Mouse (Mus musculus) stomach, embryonic 16.5 days (tissue): ENCODE data around the gene Spef1. TPM values are rescaled to one million over a fixed set of nuclear protein-coding genes. Genes with fewer than 3 reads are reported as not detected.

Experiments used
- ATAC-seq: fragments of 200-750 bp; cut with Nextera tagmentation; 2 replicates; pipeline ENCODE4 v1.8.0; 2017; ENCODE audit warnings: moderate number of reproducible peaks, moderate TSS enrichment; ENCODE audit not compliant: insufficient read depth, low FRiP score
- H3K27ac ChIP-seq: fragments of 300-500 bp; sonication (generic); 2 replicates; pipeline ENCODE4 v1.5.1; 2014; ENCODE audit warnings: low read length
- H3K27me3 ChIP-seq: fragments of 300-500 bp; sonication (generic); 2 replicates; pipeline ENCODE4 v1.6.1; 2014; ENCODE audit warnings: low read length, control low read depth, mixed read lengths; ENCODE audit not compliant: control insufficient read depth, insufficient read depth
- H3K36me3 ChIP-seq: fragments of 300-500 bp; sonication (generic); 2 replicates; pipeline ENCODE4 v1.6.1; 2014; ENCODE audit warnings: low read length; ENCODE audit not compliant: control insufficient read depth, insufficient read depth
- H3K4me1 ChIP-seq: fragments of 300-500 bp; sonication (generic); 2 replicates; pipeline ENCODE4 v1.6.1; 2014; ENCODE audit warnings: low read length, control low read depth, mixed read lengths; ENCODE audit not compliant: control insufficient read depth, insufficient read depth
- H3K4me2 ChIP-seq: fragments of 300-500 bp; sonication (generic); 2 replicates; pipeline ENCODE4 v1.6.1; 2014; ENCODE audit warnings: low read depth, low read length, mixed read lengths
- H3K4me3 ChIP-seq: fragments of 300-500 bp; sonication (generic); replicated peaks from 2 replicates; pipeline ENCODE4 v1.5.1; 2014; ENCODE audit warnings: mild to moderate bottlenecking, low read length
- H3K9ac ChIP-seq: fragments of 300-500 bp; sonication (generic); 2 replicates; pipeline ENCODE4 v1.6.1; 2014; ENCODE audit warnings: low read length
- H3K9me3 ChIP-seq: fragments of 300-500 bp; sonication (generic); replicated peaks from 2 replicates; pipeline ENCODE4 v1.6.1; 2016; ENCODE audit warnings: low read length, control low read depth; ENCODE audit not compliant: control insufficient read depth
- WGBS: fragments of 180-500 bp; shearing (Covaris S2); extraction: QIAGEN DNeasy Blood & Tissue Kit; methylation state at CpG from one replicate; pipeline ENCODE4 v1.1.7; 2014; 5-methylcytosine and 5-hydroxymethylcytosine counted together
- polyA plus RNA-seq: library from polyadenylated mRNA; unstranded; fragments of >200 nt; fragmentation: Nextera tagmentation; extraction: Ambion mirVana; gene quantifications from 2 replicates; pipeline ENCODE4 v1.2.1, GENCODE M21; 2015

Spef1 gene
- polyA plus RNA-seq, 1 experiment from 2014 or later: 3.6 TPM

DNA sequence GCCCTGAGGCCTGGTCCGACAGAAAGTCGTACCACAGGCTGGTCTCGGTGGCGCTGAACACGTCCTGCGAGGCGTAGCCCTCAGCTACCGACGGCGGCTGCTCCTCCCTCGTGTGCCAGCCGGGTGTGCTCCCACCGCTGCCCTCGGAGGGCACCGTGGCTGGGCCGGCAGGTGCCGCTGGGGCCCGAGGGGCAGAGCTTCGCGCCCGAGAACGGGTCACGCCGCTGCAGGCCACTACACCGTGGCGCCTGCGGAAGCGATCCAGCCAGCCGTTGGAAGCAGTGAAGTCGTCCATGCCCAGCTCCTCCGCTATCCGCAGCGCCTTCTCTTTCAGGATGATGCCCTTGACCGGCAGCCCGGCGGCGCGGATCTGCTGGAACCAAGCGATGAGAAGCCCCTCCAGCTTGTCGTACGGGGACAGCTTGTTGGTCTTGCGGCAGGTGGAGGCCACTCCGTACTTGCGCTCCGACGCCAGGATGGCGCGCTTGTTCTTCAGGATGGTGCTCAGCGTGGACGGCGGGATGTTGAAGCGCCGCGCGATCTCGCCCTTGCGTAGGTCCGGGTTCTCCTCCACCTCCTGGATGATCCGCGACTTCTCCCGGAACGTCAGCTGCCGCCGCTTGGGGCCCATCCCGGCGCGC lies 7.7 kb downstream of the Spef1 start:
- Histone ChIP-seq H3K4me3 (peak overlapping the region; percentile 92), H3K36me3 (no peaks in the 10 kb centered on the region), H3K27ac (peak overlapping the region; percentile 97), H3K4me1 (peaks cover 42% of the 10 kb centered on the region), H3K27me3 (no peaks in the 10 kb centered on the region), H3K9ac (peak overlapping the region; percentile 99), H3K9me3 (no peaks in the 10 kb centered on the region), H3K4me2 (peak overlapping the region; percentile 98)
- under 1% methylated on average over 64 of the region's 67 CpGs for WGBS
- peak; percentile 41 for ATAC-seq

DNA sequence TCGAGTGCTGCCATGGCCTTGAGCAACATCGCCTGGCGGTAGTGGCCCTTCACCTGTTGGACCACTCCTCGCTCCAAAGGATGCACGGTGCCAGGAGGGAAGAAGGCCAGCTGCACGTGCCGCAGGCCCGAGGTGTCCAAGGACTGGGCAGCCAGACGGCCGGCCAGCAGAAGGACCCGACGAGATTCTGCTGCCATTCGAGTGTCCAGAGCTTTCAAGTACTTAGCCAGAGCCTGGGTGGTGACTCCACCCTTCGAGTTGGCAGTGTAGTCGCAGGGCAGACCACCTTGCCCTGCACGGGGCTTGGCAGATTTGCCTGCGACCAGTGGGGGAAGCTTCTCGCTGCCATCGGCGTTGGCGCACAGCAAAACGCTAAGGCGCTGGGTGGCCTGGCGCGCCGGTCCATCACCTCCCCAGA lies 8.2 kb downstream of the Spef1 start:
- WGBS: 19% methylated on average over 26 of the region's 26 CpGs

DNA sequence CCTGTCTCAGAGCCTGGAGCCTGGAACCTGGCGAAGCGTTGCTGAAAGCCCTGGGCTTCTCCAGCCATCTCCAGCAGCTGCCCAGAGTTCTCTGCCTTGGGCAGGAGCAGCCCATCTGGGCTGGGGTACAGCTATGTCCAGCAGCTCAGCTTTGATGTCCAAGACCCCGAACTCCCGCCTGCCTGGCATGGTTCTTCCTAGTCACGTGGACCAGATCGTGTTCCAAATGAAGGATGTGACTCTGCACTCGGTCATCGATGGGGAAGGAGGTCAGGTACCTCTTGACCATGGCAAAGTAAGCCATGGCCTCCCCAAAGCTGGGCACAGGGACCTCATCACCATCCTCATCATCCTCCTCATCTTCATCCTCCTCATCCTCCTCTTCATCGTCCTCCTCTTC lies 9.2 kb downstream of the Spef1 start:
- Histone ChIP-seq H3K27me3 (no peaks in the 10 kb centered on the region), H3K36me3 (no peaks in the 10 kb centered on the region), H3K27ac (peak overlapping the region; percentile 97), H3K9me3 (no peaks in the 10 kb centered on the region), H3K4me1 (peaks cover 48% of the 10 kb centered on the region), H3K4me3 (peak overlapping the region; percentile 92), H3K4me2 (peak overlapping the region; percentile 98), H3K9ac (peak overlapping the region; percentile 99)
- WGBS: 73% methylated on average over 9 of the region's 9 CpGs
- no peak for ATAC-seq

More for the DNA sequence above, 8.2 kb downstream of the Spef1 start:
- peaks cover 48% of the 10 kb centered on the region for H3K4me1 ChIP-seq
- H3K27me3 ChIP-seq: no peaks in the 10 kb centered on the region
- ATAC-seq: no peak
- peak overlapping the region; percentile 99 for H3K9ac ChIP-seq
- H3K36me3 ChIP-seq: no peaks in the 10 kb centered on the region
- no peaks in the 10 kb centered on the region for H3K9me3 ChIP-seq
- peak overlapping the region; percentile 92 for H3K4me3 ChIP-seq
- H3K4me2 ChIP-seq: peak overlapping the region; percentile 98
- H3K27ac ChIP-seq: peak overlapping the region; percentile 97

DNA sequence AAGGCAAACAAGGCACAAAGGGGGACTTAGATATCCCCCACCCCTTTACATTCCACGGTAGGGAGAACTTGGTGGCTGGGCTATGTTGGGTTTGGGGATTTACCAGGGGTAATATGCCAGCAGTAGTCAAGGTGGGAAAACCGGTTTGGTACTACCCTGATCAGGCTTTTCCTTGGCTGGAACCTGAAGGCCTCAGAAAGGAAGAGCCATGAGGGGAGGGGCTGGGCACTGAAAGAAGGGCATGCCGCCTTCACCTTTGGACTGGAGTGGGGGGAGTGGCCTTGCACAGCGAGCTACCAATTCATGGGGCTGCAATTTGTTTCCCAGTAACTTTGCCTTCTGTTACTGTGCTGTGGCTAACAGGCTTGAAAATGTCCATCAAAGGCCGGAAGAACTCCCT lies 10.6 kb downstream of the Spef1 start:
- Histone ChIP-seq H3K9me3 (no peaks in the 10 kb centered on the region), H3K4me2 (peak overlapping the region; percentile 98), H3K4me3 (peak overlapping the region; percentile 92), H3K27me3 (peaks cover 5% of the 10 kb centered on the region; the same call in 1 of the 2 replicates), H3K27ac (peak overlapping the region; percentile 89), H3K36me3 (no peaks in the 10 kb centered on the region), H3K4me1 (peaks cover 54% of the 10 kb centered on the region), H3K9ac (no peak overlapping the region; the same call in 1 of the 2 replicates)
- ATAC-seq: peak; percentile 75
- WGBS: 49% methylated on average over 5 of the region's 5 CpGs

DNA sequence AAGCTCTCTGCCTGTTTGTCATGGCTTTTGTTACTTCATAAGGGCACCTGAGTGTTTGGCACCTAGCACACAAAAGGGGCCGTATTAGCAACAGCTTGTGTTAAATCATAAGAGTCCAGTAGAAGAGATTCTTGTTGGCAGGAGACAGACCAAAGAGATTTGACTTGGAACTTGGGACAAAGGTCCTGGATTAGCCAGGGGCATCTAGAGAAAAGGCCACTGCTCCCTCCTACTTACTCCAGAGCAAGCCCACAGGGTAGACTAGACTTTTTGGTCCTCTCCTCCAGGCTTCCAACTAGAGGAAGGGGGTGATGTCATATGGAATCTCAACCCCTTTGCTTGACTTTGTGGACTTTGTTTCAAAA lies 11.2 kb downstream of the Spef1 start:
- ATAC-seq: no peak
- H3K4me2 ChIP-seq: peak overlapping the region; percentile 98
- H3K4me1 ChIP-seq: peaks cover 57% of the 10 kb centered on the region
- H3K9ac ChIP-seq: peak overlapping the region; percentile 12; the same call in 1 of the 2 replicates
- H3K36me3 ChIP-seq: no peaks in the 10 kb centered on the region
- peak overlapping the region; percentile 92; the same call in 1 of the 2 replicates for H3K4me3 ChIP-seq
- H3K27ac ChIP-seq: peak overlapping the region; percentile 89
- WGBS: 85% methylated on average over 1 of the region's 1 CpGs
- peaks cover 5% of the 10 kb centered on the region; the same call in 1 of the 2 replicates for H3K27me3 ChIP-seq
- H3K9me3 ChIP-seq: no peaks in the 10 kb centered on the region

DNA sequence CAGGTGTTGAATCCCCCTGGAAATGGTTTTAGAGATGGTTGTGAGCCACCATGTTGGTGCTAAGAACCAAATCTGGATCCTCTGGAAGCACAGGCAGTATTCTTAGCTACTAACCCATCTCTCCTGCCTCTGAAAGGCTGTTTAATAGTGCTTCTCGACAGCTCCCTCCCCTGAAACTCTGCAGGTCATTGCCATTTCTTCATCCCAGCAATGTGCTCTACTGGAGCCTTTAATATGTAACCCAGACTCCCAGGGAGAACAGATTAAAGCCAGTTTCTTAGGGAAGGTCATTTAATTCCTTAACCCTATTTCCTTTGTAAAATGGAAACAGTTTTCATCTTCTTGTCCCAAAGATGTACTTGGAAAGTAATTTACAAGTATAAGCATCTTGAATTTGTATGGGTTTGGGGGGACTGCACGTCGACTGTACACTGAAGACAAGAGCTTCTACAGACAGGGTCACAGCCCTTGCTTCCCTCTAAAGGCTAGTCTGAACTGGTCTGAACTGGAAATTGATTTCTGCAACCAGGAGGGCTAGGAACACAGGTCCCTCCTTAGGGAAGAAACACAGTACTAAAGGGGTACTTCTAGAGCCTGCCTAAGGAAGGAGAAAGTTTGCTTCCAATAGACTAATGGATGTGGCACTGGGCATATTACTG lies 11.7 kb downstream of the Spef1 start:
- Histone ChIP-seq H3K27me3 (peaks cover 5% of the 10 kb centered on the region; the same call in 1 of the 2 replicates), H3K27ac (peak overlapping the region; percentile 89), H3K36me3 (no peaks in the 10 kb centered on the region), H3K9ac (peak overlapping the region; percentile 12; the same call in 1 of the 2 replicates), H3K4me2 (peak overlapping the region; percentile 98), H3K9me3 (no peaks in the 10 kb centered on the region), H3K4me3 (0 out of 2 replicates have a peak overlapping the region, but pooled peaks have one; percentile 92), H3K4me1 (peaks cover 57% of the 10 kb centered on the region)
- no peak for ATAC-seq
- 63% methylated on average over 3 of the region's 3 CpGs for WGBS

DNA sequence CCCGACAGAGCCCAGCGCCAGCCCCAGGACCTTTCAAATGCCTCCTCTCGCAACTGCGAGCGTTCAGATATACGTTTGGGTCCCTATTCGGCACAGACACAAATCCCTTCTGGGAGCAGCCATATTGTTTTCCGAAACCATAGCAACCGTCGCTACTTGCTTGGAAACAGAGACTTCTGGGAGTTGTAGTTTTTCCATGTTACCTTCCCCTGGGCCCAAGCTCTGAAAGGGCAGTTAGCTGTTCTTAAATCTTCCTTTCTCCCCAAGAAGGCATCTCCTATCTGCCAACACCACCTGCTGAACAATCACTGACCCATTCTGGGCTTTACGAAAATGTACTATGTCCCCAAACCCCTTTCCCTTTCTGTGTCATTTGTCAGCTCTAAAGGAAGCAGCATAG lies 12.4 kb downstream of the Spef1 start:
- peak overlapping the region; percentile 40 for H3K4me3 ChIP-seq
- H3K36me3 ChIP-seq: no peaks in the 10 kb centered on the region
- 6% methylated on average over 11 of the region's 11 CpGs for WGBS
- H3K9me3 ChIP-seq: no peaks in the 10 kb centered on the region
- no peak overlapping the region for H3K27ac ChIP-seq
- peaks cover 5% of the 10 kb centered on the region; the same call in 1 of the 2 replicates for H3K27me3 ChIP-seq
- 0 out of 2 replicates have a peak, but pooled peaks have one; percentile 10 for ATAC-seq
- peaks cover 57% of the 10 kb centered on the region for H3K4me1 ChIP-seq
- H3K4me2 ChIP-seq: peak overlapping the region; percentile 70
- H3K9ac ChIP-seq: no peak overlapping the region

DNA sequence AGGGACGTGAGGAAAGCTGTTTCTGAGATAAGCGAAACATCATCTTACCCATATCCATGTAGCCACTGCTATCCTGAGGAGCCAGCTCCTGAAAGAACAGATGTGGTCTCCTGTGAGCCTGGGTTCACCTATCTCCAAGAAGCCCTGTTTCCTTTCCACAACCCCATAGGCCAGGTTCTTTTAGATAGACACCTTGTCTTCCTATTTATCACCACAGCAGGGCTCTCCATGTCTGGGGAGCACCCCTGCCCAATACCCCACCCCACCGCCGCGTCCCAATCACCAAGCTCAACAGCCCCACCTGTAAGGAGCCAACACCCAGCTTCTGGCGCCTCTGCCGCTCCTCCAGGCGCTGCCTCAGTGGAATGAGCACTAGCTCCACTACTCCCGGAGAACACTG lies 14.8 kb downstream of the Spef1 start:
- Histone ChIP-seq H3K9me3 (no peaks in the 10 kb centered on the region), H3K4me2 (no peak overlapping the region), H3K9ac (no peak overlapping the region), H3K4me3 (no peak overlapping the region), H3K27ac (no peak overlapping the region), H3K4me1 (peaks cover 40% of the 10 kb centered on the region), H3K36me3 (no peaks in the 10 kb centered on the region), H3K27me3 (peaks cover 5% of the 10 kb centered on the region; the same call in 1 of the 2 replicates)
- WGBS: 55% methylated on average over 9 of the region's 9 CpGs
- ATAC-seq: no peak
